Mouse (Mus musculus): ENCODE results near the gene Snrnp25.

DNA sequence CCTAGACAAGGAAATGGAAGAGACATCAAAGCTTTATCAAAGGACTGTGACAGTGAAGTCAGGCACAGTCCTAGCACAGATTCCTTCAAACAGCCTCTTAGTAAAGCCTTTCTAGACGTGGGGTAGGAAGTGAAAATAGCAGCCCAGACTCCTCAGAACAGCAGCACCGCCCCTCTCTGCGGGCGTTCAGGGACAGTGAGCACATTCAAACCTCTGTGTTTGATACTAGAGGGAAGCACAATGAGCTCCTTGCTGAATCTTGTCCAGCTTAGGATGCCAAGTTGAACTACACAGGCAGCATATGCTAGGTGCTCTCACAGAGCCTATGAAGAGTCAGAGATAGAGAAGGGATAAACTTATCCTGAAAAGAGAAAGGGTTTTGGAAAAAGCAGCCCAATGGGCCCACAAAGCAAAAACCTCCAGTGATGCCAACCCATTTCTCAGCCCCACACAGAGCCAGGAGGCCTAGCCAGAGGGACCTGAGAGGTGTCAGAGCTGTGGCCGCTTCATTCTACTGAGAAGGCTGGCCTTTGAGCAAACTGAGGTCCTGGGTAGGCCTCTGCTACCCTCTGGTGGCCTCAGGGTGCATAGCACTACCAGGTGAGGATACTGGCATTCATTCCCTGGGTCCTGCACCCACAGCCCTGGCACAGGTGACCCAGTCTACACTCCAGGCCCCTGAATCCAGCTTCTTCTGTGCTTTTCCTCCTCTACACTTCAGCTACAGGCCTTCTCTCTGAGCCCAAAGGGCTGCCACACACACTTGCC is 33.1 kb downstream of the Snrnp25 start:
- no peak for TF ChIP-seq POLR2A (IDR thresholded peaks at IDR 0.05; ENCODE audit: extremely low read depth, insufficient read depth, low read length)
- peak; percentile 99 for TF ChIP-seq CTCF (IDR thresholded peaks at IDR 0.05; ENCODE audit: low read depth, low read length)

Measured in liver, adult 2 months (tissue).